Mouse (Mus musculus) CH12.LX (cell line): Measurements from ENCODE around the gene Gm13279.
"Not testable (repeated sequence)": the region's sequence is repeated elsewhere in the genome, so short reads cannot be mapped to it uniquely, and the experiment has no call there.

ENCODE experiments used
- CTCF ChIP-seq, 2 experiments: IDR thresholded peaks in 1 of 2; conservative IDR thresholded peaks in 1 of 2; 2 replicates each; pipeline ENCODE4 v1.5.1; 2011 to 2012; ENCODE audit warnings: low read depth in 2 of 2, low read length in 2 of 2, improper control_type of control experiment in 1 of 2, inconsistent platforms in 1 of 2, mild to moderate bottlenecking in 1 of 2, moderate library complexity in 1 of 2
- EP300 ChIP-seq: IDR thresholded peaks from 2 replicates; pipeline ENCODE4 v1.6.1; 2011; ENCODE audit warnings: low read length, improper control_type of control experiment
- JUND ChIP-seq: conservative IDR thresholded peaks from 2 replicates; pipeline ENCODE4 v1.6.1; 2011; ENCODE audit warnings: low read depth, low read length, improper control_type of control experiment
- MAX ChIP-seq: IDR thresholded peaks from 2 replicates; pipeline ENCODE4 v1.6.1; 2011; ENCODE audit warnings: low read length, improper control_type of control experiment

DNA sequence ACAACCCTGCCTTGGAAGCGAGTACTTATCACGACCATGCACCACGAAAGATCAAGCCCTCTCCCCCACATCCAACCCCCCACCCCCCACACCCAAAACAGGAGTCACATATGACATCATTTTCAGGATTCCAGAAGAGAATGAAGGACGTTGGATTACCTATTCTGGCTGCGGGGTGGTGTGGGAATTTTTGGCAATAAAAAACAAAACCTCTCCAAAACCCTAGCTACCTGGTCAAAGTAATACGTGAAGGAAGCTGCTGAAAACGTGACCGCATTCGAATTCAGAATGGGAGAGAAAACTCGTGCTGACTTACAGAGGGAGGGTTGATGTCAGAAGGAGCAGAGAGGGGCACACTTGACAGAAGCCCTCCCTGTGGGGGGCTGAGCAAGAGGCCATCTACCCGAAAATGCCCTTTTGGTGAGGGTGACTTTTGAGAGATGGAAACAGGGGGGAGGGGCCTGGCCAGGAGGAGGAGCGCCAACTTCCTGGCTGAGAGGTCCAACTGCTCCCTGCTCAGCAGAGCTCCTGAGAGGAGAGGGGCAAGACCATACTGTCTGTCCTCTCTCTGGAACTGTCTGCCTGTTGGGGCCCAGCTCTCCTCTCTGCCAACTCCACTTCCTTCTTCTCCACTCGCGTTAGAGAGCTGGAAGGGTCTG, 37.5 kb upstream of the Gm13279 start, which contains the start of gene Gm13283:
- TF ChIP-seq EP300; JUND; CTCF (conservative IDR thresholded peaks at IDR 0.05 in 1 of 2, IDR thresholded peaks at IDR 0.05 in 1 of 2; ENCODE audit: low read depth in 2 of 2, low read length in 2 of 2); MAX: not testable (repeated sequence)
